Mouse (Mus musculus): Measurements from ENCODE around the gene Tsnaxip1.

Gene Tsnaxip1

DNA sequence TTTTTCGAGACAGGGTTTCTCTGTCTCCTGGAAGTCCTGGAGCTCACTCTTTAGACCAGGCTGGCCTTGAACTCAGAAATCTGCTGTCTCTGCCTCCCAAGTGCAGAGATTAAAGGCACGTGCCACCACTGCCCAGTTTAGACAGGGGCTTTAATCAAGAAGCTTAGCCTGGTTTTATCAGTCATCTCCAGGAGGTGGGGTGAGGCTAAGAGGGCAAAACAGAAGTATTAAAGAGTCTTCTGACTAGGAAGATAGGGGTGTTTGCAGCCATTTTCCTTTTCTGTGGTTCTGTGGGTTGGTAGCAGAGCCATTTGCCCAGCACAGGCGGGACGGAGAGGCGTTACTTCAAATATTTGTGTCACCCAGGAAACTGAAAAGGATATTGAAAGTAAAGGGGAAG is 31.8 kb downstream of the Tsnaxip1 start:
- in situ Hi-C loops (cut with MboI; ENCODE audit: low sequenced_read_pairs): no loop called here

DNA sequence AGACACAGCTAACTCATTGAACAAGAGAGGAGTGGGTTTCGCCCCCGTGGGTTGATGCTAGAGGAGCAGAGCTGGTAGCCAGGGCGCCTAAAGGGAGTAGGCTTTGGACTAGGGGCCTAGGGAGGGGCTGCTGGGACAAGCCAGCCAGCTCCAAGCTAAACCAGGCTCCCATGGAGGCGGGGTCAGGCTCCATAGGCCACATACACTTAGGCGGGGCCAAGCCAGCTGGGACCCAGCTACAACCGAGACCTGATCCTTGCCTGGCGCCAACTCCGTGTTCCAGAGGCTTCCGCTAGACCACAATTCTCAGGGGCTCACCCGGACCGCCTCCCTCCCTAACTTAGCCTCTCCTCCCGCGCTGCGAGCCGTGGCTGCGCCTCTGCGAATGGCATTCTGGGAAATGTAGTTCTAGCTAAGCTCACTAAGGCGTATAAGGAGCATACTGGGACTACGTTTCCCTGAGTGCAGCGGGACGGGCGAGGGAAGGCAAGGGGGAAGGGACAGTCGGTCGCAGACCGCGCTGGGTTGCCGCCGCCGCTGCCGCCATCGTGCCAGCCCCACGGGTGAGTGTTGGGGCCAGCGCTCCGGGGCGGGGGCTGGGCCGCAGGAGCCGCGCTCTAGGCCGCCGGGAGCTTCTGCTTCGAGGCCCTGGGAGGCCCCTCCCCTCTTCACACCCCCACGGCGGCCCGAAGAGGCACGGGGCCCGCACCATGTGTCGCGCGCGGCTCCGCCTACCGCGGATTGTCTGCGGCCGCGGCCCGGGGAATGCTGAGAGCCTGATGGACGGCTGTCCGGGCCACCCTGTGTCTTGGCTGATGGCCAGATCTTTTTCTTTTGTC is 32.8 kb downstream of the Tsnaxip1 start, which contains the start of gene Nutf2:
Nutf2 (plus strand) TSS at position 438 of the 839 bp plus-strand sequence.
- in situ Hi-C loops (cut with MboI; ENCODE audit: low sequenced_read_pairs): no loop called here

DNA sequence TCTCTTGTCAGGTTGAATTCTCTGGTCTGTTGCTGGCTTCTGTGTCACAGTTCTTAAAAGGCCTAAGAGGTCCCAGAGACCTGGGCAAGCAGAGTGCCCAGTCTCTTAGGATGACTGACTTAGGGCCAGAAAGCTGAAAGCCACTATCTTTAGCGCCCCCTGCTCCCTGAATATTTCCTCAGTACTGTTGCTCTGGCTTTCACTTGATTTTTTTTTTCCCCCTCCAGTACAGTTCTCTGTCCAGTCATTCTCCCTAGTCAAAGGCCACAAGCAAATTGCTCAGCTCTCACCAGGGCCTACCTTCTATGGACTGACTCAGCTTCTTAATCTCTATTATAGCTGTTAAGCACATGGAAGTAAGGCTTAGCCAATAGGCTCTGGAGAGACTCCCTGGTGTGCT is 34.4 kb downstream of the Tsnaxip1 start:
- in situ Hi-C loops (cut with MboI; ENCODE audit: low sequenced_read_pairs): no loop called here

DNA sequence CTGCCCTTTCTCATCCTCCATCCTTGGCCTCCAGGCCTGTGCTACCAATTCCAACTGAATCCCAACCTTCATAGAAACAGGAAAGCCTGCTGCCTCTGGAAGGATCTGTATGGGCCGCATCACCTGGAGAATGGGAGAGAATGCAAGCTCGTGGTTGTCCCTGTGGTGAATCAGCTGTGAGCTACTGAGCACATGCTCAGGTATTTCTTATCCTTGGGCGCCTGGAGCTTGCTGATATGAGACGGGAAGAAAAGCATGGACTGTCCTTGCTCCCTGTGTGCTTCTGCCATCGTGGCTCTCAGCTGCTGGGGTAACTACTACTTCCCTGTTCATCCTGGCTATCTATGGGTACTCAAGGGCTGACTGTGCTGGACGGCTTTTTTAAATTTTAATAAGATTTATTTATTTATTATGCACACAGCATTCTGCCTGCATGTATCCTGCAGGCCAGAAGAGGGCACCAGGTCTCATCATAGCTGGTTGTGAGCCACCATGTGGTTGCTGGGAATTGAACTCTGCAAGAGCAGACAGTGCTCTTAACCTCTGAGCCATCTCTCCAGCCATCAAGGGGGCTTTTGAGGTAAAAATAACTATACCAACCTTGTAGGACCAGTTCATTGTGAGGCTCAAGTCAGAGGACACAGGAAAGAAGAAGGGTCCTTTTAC is 39.0 kb downstream of the Tsnaxip1 start:
- in situ Hi-C loops (cut with MboI; ENCODE audit: low sequenced_read_pairs): no loop called here

DNA sequence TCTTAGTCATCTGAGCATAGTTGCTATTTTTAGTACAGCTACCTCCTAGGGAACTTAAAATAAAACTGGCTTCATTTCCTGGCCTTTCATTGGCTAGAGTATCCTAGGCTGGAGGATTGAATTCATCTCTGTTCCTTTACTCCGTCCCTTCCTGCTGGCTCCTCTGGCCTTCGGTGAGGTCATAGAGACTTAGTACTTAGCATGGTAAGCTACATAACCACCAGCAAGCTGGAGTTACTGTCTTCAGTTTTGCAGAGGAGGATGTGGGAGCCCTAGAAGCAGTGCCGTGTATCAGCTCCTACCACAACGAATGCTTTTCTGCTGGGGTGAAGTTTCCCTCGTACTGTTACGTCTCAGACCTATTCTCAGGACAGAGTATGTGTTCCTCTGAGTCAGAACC is 46.8 kb downstream of the Tsnaxip1 start:
- in situ Hi-C loops (cut with MboI; ENCODE audit: low sequenced_read_pairs): no loop called here

DNA sequence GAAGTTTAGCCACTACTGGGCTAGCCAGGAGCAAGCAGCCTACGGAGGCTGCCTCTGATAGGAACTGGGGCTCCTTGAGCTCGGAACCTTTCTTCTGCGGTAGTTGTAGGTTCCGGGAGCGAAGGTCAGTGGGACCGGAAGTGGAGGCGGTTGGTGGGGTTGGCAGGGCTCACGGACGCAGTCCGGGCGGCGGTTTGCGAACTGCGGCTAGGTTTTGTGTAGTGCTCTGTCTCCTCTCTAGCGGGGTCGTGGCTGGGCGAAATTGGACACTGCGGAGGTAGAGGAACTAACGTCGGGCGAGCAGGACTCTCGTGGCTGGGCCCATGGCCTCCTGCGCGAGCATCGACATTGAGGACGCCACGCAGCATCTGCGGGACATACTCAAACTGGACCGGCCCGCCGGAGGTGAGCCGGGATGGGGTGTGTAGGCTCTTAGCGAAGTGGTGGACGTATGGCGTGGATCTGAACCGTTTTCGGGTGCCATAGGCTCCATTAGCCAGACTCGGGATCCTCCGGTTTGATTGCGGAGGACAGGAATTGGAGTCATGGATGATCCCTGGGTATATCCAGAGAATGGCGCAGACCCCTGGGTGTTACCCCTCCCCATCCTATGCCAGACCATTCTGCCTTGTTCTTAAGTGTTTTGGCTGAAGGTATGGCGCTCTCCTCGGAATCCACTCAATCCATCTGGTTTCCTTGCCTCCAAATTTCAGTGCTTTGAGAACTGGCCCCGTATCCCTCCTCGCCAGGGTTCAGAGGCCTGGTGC is 53.4 kb downstream of the Tsnaxip1 start, which contains the start of gene Edc4:
Edc4 (plus strand) TSS at position 128 of the 767 bp plus-strand sequence.
- in situ Hi-C loops (cut with MboI; ENCODE audit: low sequenced_read_pairs): no loop called here

DNA sequence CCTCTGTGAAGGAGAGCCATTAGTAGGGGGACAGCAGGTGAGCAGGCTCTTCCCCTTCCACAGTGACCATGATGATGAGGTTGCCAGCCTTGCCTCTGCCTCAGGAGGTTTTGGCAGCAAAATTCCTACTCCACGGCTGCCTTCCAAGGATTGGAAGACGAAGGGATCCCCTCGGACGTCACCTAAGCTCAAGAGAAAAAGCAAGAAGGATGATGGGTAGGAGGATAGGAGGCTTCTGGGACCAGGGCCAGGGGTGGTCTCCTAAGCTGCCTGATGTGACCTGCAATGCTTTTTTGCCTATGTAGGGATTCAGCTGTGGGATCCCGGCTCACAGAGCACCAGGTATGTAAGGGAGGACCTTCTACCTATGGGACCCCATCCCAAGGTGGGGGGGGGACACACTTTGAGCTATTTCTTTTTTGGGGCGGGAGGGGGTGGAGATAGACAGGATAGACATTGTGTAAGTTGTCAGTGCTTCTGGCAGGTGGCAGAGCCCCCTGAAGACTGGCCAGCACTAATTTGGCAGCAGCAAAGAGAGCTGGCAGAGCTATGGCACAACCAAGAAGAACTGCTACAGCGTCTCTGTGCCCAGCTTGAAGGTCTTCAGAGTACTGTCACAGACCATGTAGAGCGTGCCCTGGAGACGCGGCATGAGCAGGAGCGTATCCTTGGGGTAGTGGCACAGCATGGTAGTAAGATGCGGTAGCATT is 62.4 kb downstream of the Tsnaxip1 start:
- in situ Hi-C loops (cut with MboI; ENCODE audit: low sequenced_read_pairs): no loop called here

DNA sequence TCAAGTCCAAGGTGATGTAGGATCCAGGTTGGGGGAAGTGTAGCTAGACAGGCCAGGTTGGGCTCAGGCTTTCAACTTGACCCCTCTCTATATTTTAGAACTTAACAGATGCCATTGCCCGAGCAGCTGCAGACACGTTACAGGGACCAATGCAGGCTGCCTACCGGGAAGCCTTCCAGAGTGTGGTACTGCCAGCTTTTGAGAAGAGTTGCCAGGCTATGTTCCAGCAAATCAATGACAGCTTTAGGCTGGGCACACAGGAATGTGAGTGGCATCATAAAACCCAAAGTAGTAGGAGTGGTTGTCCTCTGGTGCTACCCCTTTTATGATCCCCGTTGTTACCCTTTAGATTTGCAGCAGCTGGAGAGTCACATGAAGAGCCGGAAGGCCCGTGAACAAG is 63.3 kb downstream of the Tsnaxip1 start:
- in situ Hi-C loops (cut with MboI; ENCODE audit: low sequenced_read_pairs): no loop called here

DNA sequence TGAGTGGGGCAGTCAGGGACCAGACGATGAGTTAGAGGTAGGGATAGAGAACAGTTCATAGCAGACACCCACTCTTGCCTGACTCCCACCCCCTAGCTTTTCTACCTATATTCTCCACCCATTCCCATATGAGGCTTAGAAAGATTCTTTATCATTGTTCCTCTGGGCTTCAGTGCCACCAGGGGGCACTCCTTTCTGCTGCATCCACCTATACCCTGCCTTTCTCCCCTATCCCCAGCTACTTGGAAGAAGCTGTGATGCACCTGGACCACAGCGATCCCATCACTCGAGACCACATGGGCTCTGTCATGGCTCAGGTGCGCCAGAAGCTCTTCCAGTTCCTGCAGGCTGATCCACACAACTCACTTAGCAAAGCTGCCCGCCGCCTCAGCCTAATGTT is 64.9 kb downstream of the Tsnaxip1 start:
- in situ Hi-C loops (cut with MboI; ENCODE audit: low sequenced_read_pairs): no loop called here

DNA sequence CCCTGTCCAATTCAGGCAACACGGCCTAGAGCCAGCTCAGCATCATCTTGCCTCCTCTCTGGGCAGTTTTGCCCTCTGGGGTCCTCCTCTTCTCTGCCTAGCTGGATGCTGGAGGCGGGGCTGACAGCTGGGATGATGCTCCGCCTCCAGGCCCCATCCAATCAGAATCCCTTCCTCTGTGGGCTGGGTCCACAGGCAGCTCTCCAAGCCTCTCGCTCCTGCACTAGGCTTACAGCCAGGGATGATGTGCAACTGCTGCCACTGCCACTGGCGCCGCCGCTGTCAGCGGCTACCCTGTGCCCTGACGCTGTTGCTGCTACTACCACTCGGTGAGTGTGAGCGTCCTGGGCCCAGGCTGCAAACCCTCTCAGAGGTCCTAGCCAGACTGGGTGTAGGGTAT is 65.8 kb downstream of the Tsnaxip1 start, which contains the start of gene Nrn1l:
Nrn1l (plus strand) TSS at position 229 of the 400 bp plus-strand sequence.
- in situ Hi-C loops (cut with MboI; ENCODE audit: low sequenced_read_pairs): no loop called here
